8 mouse cellular contexts compared by ENCODE assay signal in genomic region chr4:129247381-129248242, GRCm38 (mm10). TPM values are rescaled to one million over a fixed set of nuclear protein-coding genes. Genes with fewer than 3 reads are reported as not detected.
DNase-seq lines count a peak whose midpoint lies in the region; ATAC-seq and TF ChIP-seq lines count a peak whose summit lies in the region.

No protein-coding gene starts in this region.

- H3K9ac ChIP-seq in hindbrain, embryonic 13.5 days, result peak overlapping the region; percentile 77
- H3K9ac ChIP-seq in liver, embryonic 16.5 days (ENCODE audit: low read depth, low read length), result peak overlapping the region; percentile 67

- H3K9me3 ChIP-seq in G1E (replicated peaks), result peaks cover 6% of the 10 kb centered on the region
- no peaks in the 10 kb centered on the region for H3K9me3 ChIP-seq in hindbrain, embryonic 13.5 days
- H3K9me3 ChIP-seq in liver, embryonic 16.5 days (replicated peaks; ENCODE audit: control insufficient read depth, low read length), result no peaks in the 10 kb centered on the region

- no peak overlapping the region for H3K27ac ChIP-seq in hindbrain, embryonic 13.5 days
- peak overlapping the region; percentile 56; the same call in 1 of the 2 replicates for H3K27ac ChIP-seq in liver, embryonic 16.5 days (ENCODE audit: low read length)
- H3K27ac ChIP-seq in testis, adult 2 months (ENCODE audit: control insufficient read depth, insufficient read depth, low read depth, low read length), result no peak overlapping the region

- peaks cover 21% of the 10 kb centered on the region for H3K36me3 ChIP-seq in G1E (replicated peaks)
- no peaks in the 10 kb centered on the region for H3K36me3 ChIP-seq in hindbrain, embryonic 13.5 days
- no peaks in the 10 kb centered on the region for H3K36me3 ChIP-seq in liver, embryonic 16.5 days (ENCODE audit: control insufficient read depth, insufficient read depth)
- no peaks in the 10 kb centered on the region for H3K36me3 ChIP-seq in testis, adult 2 months (ENCODE audit: control insufficient read depth, insufficient read depth, low read length)

- peak overlapping the region; percentile 83 for H3K4me3 ChIP-seq in G1E (ENCODE audit: low read depth, low read length)
- peak overlapping the region; percentile 56 for H3K4me3 ChIP-seq in hindbrain, embryonic 13.5 days
- H3K4me3 ChIP-seq in liver, embryonic 16.5 days (ENCODE audit: low read depth, low read length), result peak overlapping the region; percentile 70
- H3K4me3 ChIP-seq in testis, adult 2 months (ENCODE audit: control insufficient read depth, low read depth, low read length), result peak overlapping the region; percentile 81

- H3K27me3 ChIP-seq in G1E (ENCODE audit: insufficient read depth, low read length), result no peaks in the 10 kb centered on the region; the same call in 1 of the 2 replicates
- peaks cover 82% of the 10 kb centered on the region for H3K27me3 ChIP-seq in hindbrain, embryonic 13.5 days
- peaks cover 50% of the 10 kb centered on the region for H3K27me3 ChIP-seq in liver, embryonic 16.5 days (ENCODE audit: control insufficient read depth, insufficient read depth, low read depth, low read length)
- no peaks in the 10 kb centered on the region for H3K27me3 ChIP-seq in testis, adult 2 months (ENCODE audit: control insufficient read depth, insufficient read depth, low read length)

- TF ChIP-seq CTCF in G1E (IDR thresholded peaks at IDR 0.05; ENCODE audit: low read depth, low read length), result no peak
- no peak for TF ChIP-seq CTCF in testis, adult 2 months (IDR thresholded peaks at IDR 0.05; ENCODE audit: control insufficient read depth, insufficient read depth, insufficient replicate concordance, low read depth, low read length)

- TF ChIP-seq POLR2A in testis, adult 2 months (IDR thresholded peaks at IDR 0.05; ENCODE audit: control insufficient read depth, low read depth, low read length), result no peak

- peaks cover 91% of the 10 kb centered on the region for H3K4me1 ChIP-seq in G1E (ENCODE audit: insufficient read depth, low read depth, low read length)
- peaks cover 47% of the 10 kb centered on the region for H3K4me1 ChIP-seq in hindbrain, embryonic 13.5 days (replicated peaks)
- H3K4me1 ChIP-seq in liver, embryonic 16.5 days (ENCODE audit: control insufficient read depth, low read depth, low read length), result peaks cover 31% of the 10 kb centered on the region
- H3K4me1 ChIP-seq in testis, adult 2 months (ENCODE audit: control insufficient read depth, insufficient read depth, low read length), result peaks cover 20% of the 10 kb centered on the region

- ATAC-seq in cerebellum, adult (ENCODE audit: insufficient number of reproducible peaks, low FRiP score, low TSS enrichment), result no peak
- no peak for ATAC-seq in G1E (ENCODE audit: extremely low read depth, insufficient number of reproducible peaks, low FRiP score, poor library complexity, severe bottlenecking)
- ATAC-seq in hindbrain, embryonic 13.5 days (ENCODE audit: low FRiP score), result no peak
- ATAC-seq in liver, embryonic 16.5 days (ENCODE audit: low read depth), result no peak; the same call in 1 of the 2 replicates

- WGBS in hindbrain, embryonic 13.5 days, result 9% methylated on average over 24 of the region's 24 CpGs
- 13% methylated on average over 24 of the region's 24 CpGs for WGBS in liver, embryonic 16.5 days (ENCODE audit: insufficient replicate concordance)

- H3K4me2 ChIP-seq in hindbrain, embryonic 13.5 days, result peak overlapping the region; percentile 92
- H3K4me2 ChIP-seq in liver, embryonic 16.5 days (ENCODE audit: low read depth, low read length), result peak overlapping the region; percentile 90

- peak; percentile 56 for DNase-seq in cerebellum, adult 9-11 months
- DNase-seq in G1E (ENCODE audit: low spot score), result no peak
- DNase-seq in left cerebral cortex, postnatal 14 days (ENCODE audit: low spot score in 2 of 2), result no peak
- DNase-seq in cerebellum, adult 8-10 months, result no peak

- intact Hi-C loops in left cerebral cortex, postnatal 14 days (cut with DNase I), result no loop called here

RNA-seq across cellular contexts. Expression of gene C77080, which starts 13.6 kb away (rescaled TPM):
- total RNA-seq in G1E (2014; fragmentation: Nextera tagmentation) (67.9 and 76.6 TPM in 2 replicates), G1E (2017) (22.0 and 23.6 TPM in 2 replicates)
- 182 and 196 TPM in 2 replicates for polyA plus RNA-seq in G1E (2012)
- 5.3 and 5.4 TPM in 2 replicates for polyA plus RNA-seq in hindbrain, embryonic 13.5 days (2015; fragmentation: Nextera tagmentation; extraction: Ambion mirVana)
- 0.85 and 0.97 TPM in 2 replicates for polyA plus RNA-seq in liver, embryonic 16.5 days (2015; fragmentation: Nextera tagmentation; extraction: Ambion mirVana)
- 1.4 and 2.5 TPM in 2 replicates for polyA plus RNA-seq in testis, adult 2 months (2012; rRNA removed)
- 10 to 100 TPM; 17.9 to 21.1 TPM for total RNA-seq in left cerebral cortex, postnatal 14 days (2021)

RNA-seq across cellular contexts. Expression of gene Sync, which starts 39.8 kb away (rescaled TPM):
- total RNA-seq in G1E (2014; fragmentation: Nextera tagmentation), result 17.2 and 18.7 TPM in 2 replicates
- 2.1 TPM in 2 replicates for total RNA-seq in G1E (2017)
- 6.1 and 6.9 TPM in 2 replicates for polyA plus RNA-seq in G1E (2012)
- 1.1 and 1.4 TPM in 2 replicates for polyA plus RNA-seq in hindbrain, embryonic 13.5 days (2015; fragmentation: Nextera tagmentation; extraction: Ambion mirVana)
- polyA plus RNA-seq in liver, embryonic 16.5 days (2015; fragmentation: Nextera tagmentation; extraction: Ambion mirVana), result 0.13 and 0.33 TPM in 2 replicates
- 0.36 and 0.40 TPM in 2 replicates for polyA plus RNA-seq in testis, adult 2 months (2012; rRNA removed)
- 1 to 10 TPM; 1.2 to 2.2 TPM for total RNA-seq in left cerebral cortex, postnatal 14 days (2021)

RNA-seq across cellular contexts. Expression of gene Yars, which starts 58.1 kb away (rescaled TPM):
- total RNA-seq in G1E (2014; fragmentation: Nextera tagmentation) (106 and 115 TPM in 2 replicates), G1E (2017) (74.5 and 79.1 TPM in 2 replicates)
- 65.8 and 74.8 TPM in 2 replicates for polyA plus RNA-seq in G1E (2012)
- 104 and 106 TPM in 2 replicates for polyA plus RNA-seq in hindbrain, embryonic 13.5 days (2015; fragmentation: Nextera tagmentation; extraction: Ambion mirVana)
- polyA plus RNA-seq in liver, embryonic 16.5 days (2015; fragmentation: Nextera tagmentation; extraction: Ambion mirVana), result 56.4 and 61.8 TPM in 2 replicates
- 9.5 and 11.9 TPM in 2 replicates for polyA plus RNA-seq in testis, adult 2 months (2012; rRNA removed)
- total RNA-seq in left cerebral cortex, postnatal 14 days (2021), result 100 to 1,000 TPM; 103 to 110 TPM

RNA-seq across cellular contexts. Expression of gene S100pbp, which starts 58.1 kb away (rescaled TPM):
- total RNA-seq in G1E (2014; fragmentation: Nextera tagmentation) (124 and 145 TPM in 2 replicates), G1E (2017) (47.9 and 57.6 TPM in 2 replicates)
- polyA plus RNA-seq in G1E (2012), result 3.4 and 4.5 TPM in 2 replicates
- polyA plus RNA-seq in hindbrain, embryonic 13.5 days (2015; fragmentation: Nextera tagmentation; extraction: Ambion mirVana), result 17.6 and 18.0 TPM in 2 replicates
- polyA plus RNA-seq in liver, embryonic 16.5 days (2015; fragmentation: Nextera tagmentation; extraction: Ambion mirVana), result 6.1 and 6.3 TPM in 2 replicates
- polyA plus RNA-seq in testis, adult 2 months (2012; rRNA removed), result 26.8 and 34.6 TPM in 2 replicates
- total RNA-seq in left cerebral cortex, postnatal 14 days (2021), result 10 to 100 TPM; 35.3 to 35.5 TPM

Comparison
In these comparisons a context has a peak if more than half of its experiments do, and no peak if none do; other contexts are left out.
1. RNA of gene C77080, which starts 13.6 kb away (polyA plus RNA-seq): 182 to 196 TPM in G1E; 5.3 to 5.4 TPM in hindbrain, embryonic 13.5 days, 1.4 to 2.5 TPM in testis, adult 2 months and 0.85 to 0.97 TPM in liver, embryonic 16.5 days; every median in the first group is over 10 times any median in the second.
2. Peak in every context shown above with its lines, with median percentiles within 50 percentile points of each other: H3K4me3 ChIP-seq.